Mouse (Mus musculus): ENCODE results near the gene Osbpl11.

- TF ChIP-seq MYOD1 (IDR thresholded peaks at IDR 0.05; ENCODE audit: control insufficient read depth, insufficient read length, low read depth) (no peak), CTCF (IDR thresholded peaks at IDR 0.05; ENCODE audit: control insufficient read depth, insufficient read depth, insufficient read length) (no peak), MAX (IDR thresholded peaks at IDR 0.05) (no peak), USF1 (IDR thresholded peaks at IDR 0.05; ENCODE audit: low read depth) (no peak), CEBPB (IDR thresholded peaks at IDR 0.05; ENCODE audit: low read depth) (no peak), MYOG (IDR thresholded peaks at IDR 0.05; ENCODE audit: control insufficient read depth, extremely low read depth, insufficient read length) (no peak), FOSL1 (IDR thresholded peaks at IDR 0.05; ENCODE audit: insufficient read depth, low read length, poor library complexity, severe bottlenecking) (no peak)
These were observed 10.2 kb upstream of the Osbpl11 start for GRCm38 (mm10) chr16:33174695-33175094.

All from C2C12 (cell line).